In genomic region chr6:4506106-4506505, GRCm38 (mm10) we compare ENCODE assay signal across 8 mouse cellular contexts. TPM values are rescaled to one million over a fixed set of nuclear protein-coding genes. Genes with fewer than 3 reads are reported as not detected.
A peak's percentile ranks its signal among the peaks of the same experiment; 100 is the strongest.
DNase-seq lines count a peak whose midpoint lies in the region; ATAC-seq and TF ChIP-seq lines count a peak whose summit lies in the region.

No protein-coding gene starts in this region.

- no peaks in the 10 kb centered on the region for H3K4me1 ChIP-seq in ES-E14 (ENCODE audit: control insufficient read depth in 2 of 2, insufficient read depth in 2 of 2, low read length in 2 of 2, poor library complexity in 1 of 2)
- peaks cover 29% of the 10 kb centered on the region for H3K4me1 ChIP-seq in embryonic facial prominence, embryonic 10.5 days
- H3K4me1 ChIP-seq in hindbrain, embryonic 13.5 days (replicated peaks) = peaks cover 13% of the 10 kb centered on the region
- H3K4me1 ChIP-seq in liver, postnatal 0 days (ENCODE audit: insufficient read depth) = peaks cover 6% of the 10 kb centered on the region; the same call in 1 of the 2 replicates
- 0 out of 2 replicates have a peak, but pooled peaks cover 4% of the 10 kb centered on the region for H3K4me1 ChIP-seq in stomach, embryonic 14.5 days (ENCODE audit: control insufficient read depth, insufficient read depth, low read length)

- H3K9ac ChIP-seq in ES-E14 (ENCODE audit: insufficient read depth, low read depth, low read length, poor library complexity, severe bottlenecking) = no peak overlapping the region
- H3K9ac ChIP-seq in hindbrain, embryonic 13.5 days = no peak overlapping the region
- H3K9ac ChIP-seq in liver, postnatal 0 days (replicated peaks) = 0 out of 2 replicates have a peak overlapping the region, but pooled peaks have one; percentile 7
- H3K9ac ChIP-seq in stomach, embryonic 14.5 days (replicated peaks; ENCODE audit: low read depth, low read length) = peak overlapping the region; percentile 64

- no peak for ATAC-seq in hindbrain, embryonic 13.5 days (ENCODE audit: low FRiP score)
- ATAC-seq in liver, postnatal 0 days = no peak
- no peak; the same call in 1 of the 2 replicates for ATAC-seq in stomach, embryonic 14.5 days (ENCODE audit: insufficient number of reproducible peaks, insufficient read depth, low FRiP score, low read depth)
- ATAC-seq in cerebellum, adult (ENCODE audit: insufficient number of reproducible peaks, low FRiP score, low TSS enrichment) = no peak

- in situ Hi-C loops in ES-E14 (cut with MboI; ENCODE audit: low sequenced_read_pairs in 2 of 2, unreplicated experiment in 2 of 2) = no loop called here

- peak; percentile 36; the same call in 1 of the 2 replicates for TF ChIP-seq CTCF in liver, postnatal 0 days (IDR thresholded peaks at IDR 0.05; ENCODE audit: low read depth)

- H3K36me3 ChIP-seq in ES-E14 (ENCODE audit: control insufficient read depth, insufficient read depth, low read length, poor library complexity, severe bottlenecking) = no peaks in the 10 kb centered on the region
- H3K36me3 ChIP-seq in embryonic facial prominence, embryonic 10.5 days (replicated peaks) = peaks cover 17% of the 10 kb centered on the region
- H3K36me3 ChIP-seq in hindbrain, embryonic 13.5 days = no peaks in the 10 kb centered on the region
- no peaks in the 10 kb centered on the region for H3K36me3 ChIP-seq in liver, postnatal 0 days (replicated peaks; ENCODE audit: insufficient read depth, low read length)
- peaks cover 10% of the 10 kb centered on the region for H3K36me3 ChIP-seq in stomach, embryonic 14.5 days (ENCODE audit: control insufficient read depth, insufficient read depth, low read length)

- WGBS in embryonic facial prominence, embryonic 10.5 days = 3% methylated on average over 11 of the region's 11 CpGs
- WGBS in hindbrain, embryonic 13.5 days = 4% methylated on average over 11 of the region's 11 CpGs
- 18% methylated on average over 11 of the region's 11 CpGs for WGBS in liver, postnatal 0 days (ENCODE audit: insufficient replicate concordance)
- WGBS in stomach, embryonic 14.5 days = 5% methylated on average over 11 of the region's 11 CpGs

- H3K27ac ChIP-seq in ES-E14 (ENCODE audit: insufficient read depth, low read depth, low read length, poor library complexity, severe bottlenecking) = no peak overlapping the region
- H3K27ac ChIP-seq in embryonic facial prominence, embryonic 10.5 days (replicated peaks) = peak overlapping the region; percentile 83
- no peak overlapping the region for H3K27ac ChIP-seq in hindbrain, embryonic 13.5 days
- no peak overlapping the region for H3K27ac ChIP-seq in liver, postnatal 0 days (ENCODE audit: low read depth)
- H3K27ac ChIP-seq in stomach, embryonic 14.5 days (ENCODE audit: low read length) = peak overlapping the region; percentile 82

- no peaks in the 10 kb centered on the region for H3K9me3 ChIP-seq in ES-E14 (ENCODE audit: control insufficient read depth, insufficient read depth, low read depth, low read length)
- H3K9me3 ChIP-seq in embryonic facial prominence, embryonic 10.5 days = no peaks in the 10 kb centered on the region
- H3K9me3 ChIP-seq in hindbrain, embryonic 13.5 days = no peaks in the 10 kb centered on the region
- no peaks in the 10 kb centered on the region for H3K9me3 ChIP-seq in liver, postnatal 0 days (ENCODE audit: low read length)
- H3K9me3 ChIP-seq in stomach, embryonic 14.5 days (ENCODE audit: control insufficient read depth, low read depth, low read length) = no peaks in the 10 kb centered on the region

- TF ChIP-seq EP300 in liver, postnatal 0 days (IDR thresholded peaks at IDR 0.05; ENCODE audit: low read depth) = no peak

- peak overlapping the region in 1 of 2 experiments; percentile 59; a peak in 1 of 4 replicates for H3K4me3 ChIP-seq in ES-E14 (ENCODE audit: insufficient read depth in 1 of 2, low read depth in 1 of 2, low read length in 2 of 2, poor library complexity in 1 of 2, severe bottlenecking in 1 of 2)
- H3K4me3 ChIP-seq in embryonic facial prominence, embryonic 10.5 days = peak overlapping the region; percentile 63
- H3K4me3 ChIP-seq in hindbrain, embryonic 13.5 days = peak overlapping the region; percentile 35
- peak overlapping the region; percentile 36 for H3K4me3 ChIP-seq in liver, postnatal 0 days (ENCODE audit: low read depth, low read length)
- H3K4me3 ChIP-seq in stomach, embryonic 14.5 days (ENCODE audit: low read depth, low read length) = peak overlapping the region; percentile 58

- H3K4me2 ChIP-seq in hindbrain, embryonic 13.5 days = peak overlapping the region; percentile 67
- peak overlapping the region; percentile 72 for H3K4me2 ChIP-seq in liver, postnatal 0 days (ENCODE audit: low read depth, low read length)
- peak overlapping the region; percentile 48 for H3K4me2 ChIP-seq in stomach, embryonic 14.5 days (replicated peaks; ENCODE audit: low read depth, low read length)

- peak; percentile 51 for DNase-seq in ES-E14 (ENCODE audit: low read depth, low spot score)
- peak; percentile 66 for DNase-seq in embryonic facial prominence, embryonic 10.5 days (ENCODE audit: low spot score)
- DNase-seq in liver, postnatal 0 days = no peak
- DNase-seq in urinary bladder, adult 2 months (ENCODE audit: low spot score) = no peak
- no peak for DNase-seq in adrenal gland, postnatal 10 days

- peaks cover 18% of the 10 kb centered on the region for H3K27me3 ChIP-seq in embryonic facial prominence, embryonic 10.5 days (replicated peaks; ENCODE audit: low read depth, poor library complexity, severe bottlenecking)
- peaks cover 16% of the 10 kb centered on the region for H3K27me3 ChIP-seq in hindbrain, embryonic 13.5 days
- H3K27me3 ChIP-seq in liver, postnatal 0 days (ENCODE audit: insufficient read depth, low read length) = peaks cover 11% of the 10 kb centered on the region; the same call in 1 of the 2 replicates
- H3K27me3 ChIP-seq in stomach, embryonic 14.5 days (ENCODE audit: control insufficient read depth, insufficient read depth, low read length) = no peaks in the 10 kb centered on the region

TF ChIP-seq in ES-E14, 5 proteins besides CTCF, POLR2A, EP300 and RAD21:
- TF ChIP-seq CHD2 (IDR thresholded peaks at IDR 0.05; ENCODE audit: low read depth, low read length) (no peak), ZC3H11A (IDR thresholded peaks at IDR 0.05; ENCODE audit: borderline replicate concordance, low read depth, low read length) (peak; percentile 33; the same call in 1 of the 2 replicates)

RNA-seq across cellular contexts. Expression of gene Col1a2, which starts 1.5 kb away (rescaled TPM):
- 18.7 and 52.3 TPM in 2 replicates for total RNA-seq in ES-E14 (2012; rRNA removed)
- polyA plus RNA-seq in embryonic facial prominence, embryonic 10.5 days (2016; fragmentation: Nextera tagmentation; extraction: Ambion mirVana) = 117 and 176 TPM in 2 replicates
- 142 and 188 TPM in 2 replicates for polyA plus RNA-seq in hindbrain, embryonic 13.5 days (2015; fragmentation: Nextera tagmentation; extraction: Ambion mirVana)
- 21.9 and 24.8 TPM in 2 replicates for polyA plus RNA-seq in liver, postnatal 0 days (2015; fragmentation: Nextera tagmentation; extraction: Ambion mirVana)
- polyA plus RNA-seq in stomach, embryonic 14.5 days (2014; fragmentation: Nextera tagmentation; extraction: Ambion mirVana) = 751 and 803 TPM in 2 replicates
- polyA plus RNA-seq in urinary bladder, adult 2 months (2012; rRNA removed) = 1,014 and 1,293 TPM in 2 replicates
- total RNA-seq in adrenal gland, postnatal 10 days (2021) = 1,000 to 10,000 TPM in 1 of 2 experiments, 100 to 1,000 TPM in 1; 549 to 1,048 TPM

Comparison
In these comparisons a context has a peak if more than half of its experiments do, and no peak if none do; other contexts are left out.
1. DNase-seq: peak in ES-E14 (single experiment) and embryonic facial prominence, embryonic 10.5 days (single experiment); none in liver, postnatal 0 days (single experiment), urinary bladder, adult 2 months (single experiment) and adrenal gland, postnatal 10 days (single experiment).
2. H3K27ac ChIP-seq: peak in embryonic facial prominence, embryonic 10.5 days (single experiment) and stomach, embryonic 14.5 days (single experiment); none in ES-E14 (single experiment), hindbrain, embryonic 13.5 days (single experiment) and liver, postnatal 0 days (single experiment).
3. H3K9ac ChIP-seq: peak in liver, postnatal 0 days (single experiment) and stomach, embryonic 14.5 days (single experiment); none in ES-E14 (single experiment) and hindbrain, embryonic 13.5 days (single experiment).
4. Peak in every context shown above with its lines, with median percentiles within 50 percentile points of each other: H3K4me2 ChIP-seq.